19 mouse cellular contexts compared by ENCODE assay signal in the genomic region with DNA sequence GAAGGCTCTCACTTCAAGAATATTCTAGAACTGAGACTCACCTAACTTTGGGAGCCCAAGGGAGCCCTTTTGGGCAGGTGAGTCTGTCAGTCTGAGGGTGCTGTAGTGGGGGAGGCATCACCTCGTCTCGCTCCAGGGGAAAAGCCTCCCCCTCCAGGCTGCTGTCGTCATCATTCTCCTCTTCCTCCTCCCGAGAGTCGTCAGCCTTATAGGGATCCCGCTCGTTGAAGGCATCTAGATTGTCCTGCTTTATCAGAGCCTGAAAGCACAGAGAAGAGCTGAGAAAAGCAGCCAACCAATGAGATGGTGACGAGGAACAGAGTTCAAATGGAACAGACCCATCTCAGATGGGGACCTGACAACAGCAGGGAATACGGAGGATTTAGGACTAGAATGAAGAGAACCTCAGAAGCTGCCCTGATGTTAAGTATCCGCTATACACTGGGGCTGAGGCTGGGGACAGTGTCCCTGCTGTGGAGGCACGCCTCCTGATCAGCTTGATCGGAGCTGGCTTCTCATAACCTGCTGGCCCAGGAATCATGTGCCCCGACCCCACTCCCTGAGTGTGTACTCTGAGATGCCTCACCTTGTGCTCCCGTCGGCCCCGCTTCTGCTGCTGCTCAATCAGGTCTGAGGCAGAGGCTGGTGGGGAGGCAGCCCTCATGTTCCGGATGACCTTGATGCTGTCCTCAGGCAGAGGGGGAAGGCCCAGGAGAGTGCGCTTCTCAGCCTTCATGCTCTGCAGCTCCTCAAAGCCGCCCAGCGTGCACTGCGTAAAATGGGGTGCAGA. TPM values are rescaled to one million over a fixed set of nuclear protein-coding genes. Genes with fewer than 3 reads are reported as not detected.
"Had no signal": no experiment of that assay in that cellular context is flagged by ENCODE, and none has a peak within 500 bp of the region (broad histone marks: within the 10 kb centered on the region; RNA-seq: fewer than 3 reads in every experiment).

No protein-coding gene starts in this region.

- H3K27ac ChIP-seq: layer of hippocampus, adult 2 months; limb, embryonic 12.5 days; liver, embryonic 13.5 days; lung, embryonic 15.5 days; midbrain, embryonic 10.5 days; neural tube, embryonic 13.5 days had no signal

- H3K9ac ChIP-seq: limb, embryonic 12.5 days; liver, embryonic 13.5 days; liver, postnatal 0 days; lung, embryonic 15.5 days; neural tube, embryonic 13.5 days had no signal

- H3K27me3 ChIP-seq: limb, embryonic 12.5 days; liver, embryonic 13.5 days; lung, embryonic 15.5 days; neural tube, embryonic 13.5 days had no signal

- H3K4me1 ChIP-seq: limb, embryonic 12.5 days; liver, embryonic 13.5 days; lung, embryonic 15.5 days; midbrain, embryonic 10.5 days; neural tube, embryonic 13.5 days had no signal

- DNase-seq: kidney, adult 9 months; kidney, postnatal 10 days; kidney, postnatal 4 days; liver; liver, embryonic 13.5 days; liver, postnatal 0 days; retina, postnatal 1 day; right cerebral cortex, postnatal 14 days; thymus, adult 2 months; thymus, postnatal 25 days had no signal

- ATAC-seq: inflammation-experienced regulatory T-cells, adult 6 months; intestine, postnatal 0 days; liver, postnatal 0 days; midbrain, embryonic 16.5 days had no signal

- H3K9me3 ChIP-seq: limb, embryonic 12.5 days; liver, embryonic 13.5 days; lung, embryonic 15.5 days; midbrain, embryonic 10.5 days; neural tube, embryonic 13.5 days had no signal

- H3K4me3 ChIP-seq: layer of hippocampus, adult 2 months; limb, embryonic 12.5 days; liver, embryonic 13.5 days; lung, embryonic 15.5 days; midbrain, embryonic 10.5 days; neural tube, embryonic 13.5 days had no signal

- H3K4me2 ChIP-seq: limb, embryonic 12.5 days; liver, embryonic 13.5 days; lung, embryonic 15.5 days; neural tube, embryonic 13.5 days had no signal

RNA-seq across cellular contexts. Expression of a gene that starts 9.6 kb away (rescaled TPM):
- polyA plus RNA-seq: inflammation-experienced regulatory T-cells, adult 6 months; intestine, postnatal 0 days; limb, embryonic 12.5 days; liver, embryonic 13.5 days; liver, postnatal 0 days; lung, embryonic 15.5 days; midbrain, embryonic 10.5 days; midbrain, embryonic 16.5 days; neural tube, embryonic 13.5 days; stomach, embryonic 16.5 days; thymus, adult 2 months had no signal

RNA-seq across cellular contexts. Expression of a gene that starts 26.6 kb away (rescaled TPM):
- polyA plus RNA-seq: inflammation-experienced regulatory T-cells, adult 6 months; intestine, postnatal 0 days; liver, postnatal 0 days; neural tube, embryonic 13.5 days had no signal
